Mouse (Mus musculus) large intestine, adult 2 months (tissue): ENCODE results near the gene Ppp4c. TPM values are rescaled to one million over a fixed set of nuclear protein-coding genes. Genes with fewer than 3 reads are reported as not detected.

Source experiments
- DNase-seq: peaks from one replicate; pipeline ENCODE4 v3.0.0-alpha.2; 2012; ENCODE audit warnings: low read depth, low spot score
- WGBS: fragments of 180-500 bp; shearing (Covaris S2); methylation state at CpG from one replicate; pipeline ENCODE4 v1.1.7; 2018; 5-methylcytosine and 5-hydroxymethylcytosine counted together
- polyA plus RNA-seq: library from polyadenylated mRNA; depleted of rRNA; stranded (reverse); fragments of >200 nt; gene quantifications from 2 replicates; pipeline ENCODE4 v1.2.3, GENCODE M21; 2012

The Ppp4c gene
- polyA plus RNA-seq, 1 experiment: 253 TPM

DNA sequence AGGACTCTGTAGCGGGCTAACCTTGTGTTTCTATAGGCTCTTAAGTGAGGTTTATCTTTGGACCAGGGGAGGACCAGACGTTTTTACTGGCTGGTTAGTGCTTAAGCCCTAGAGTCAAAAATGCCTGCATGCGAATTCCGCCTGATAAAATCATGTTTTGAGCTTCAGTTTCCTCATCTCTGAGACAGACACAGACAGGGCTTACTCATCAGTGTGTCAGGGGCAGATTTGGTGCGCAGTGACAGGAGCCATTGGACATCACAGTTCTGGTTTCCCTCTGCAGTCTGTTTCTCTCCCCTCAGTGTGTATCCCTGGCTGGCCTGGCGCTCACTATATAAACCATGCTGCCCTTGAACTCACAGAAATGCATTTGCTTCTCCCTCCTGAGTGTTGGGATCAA is 10.9 kb upstream of the Ppp4c start:
- no peak for DNase-seq
- 84% methylated on average over 6 of the region's 6 CpGs for WGBS

DNA sequence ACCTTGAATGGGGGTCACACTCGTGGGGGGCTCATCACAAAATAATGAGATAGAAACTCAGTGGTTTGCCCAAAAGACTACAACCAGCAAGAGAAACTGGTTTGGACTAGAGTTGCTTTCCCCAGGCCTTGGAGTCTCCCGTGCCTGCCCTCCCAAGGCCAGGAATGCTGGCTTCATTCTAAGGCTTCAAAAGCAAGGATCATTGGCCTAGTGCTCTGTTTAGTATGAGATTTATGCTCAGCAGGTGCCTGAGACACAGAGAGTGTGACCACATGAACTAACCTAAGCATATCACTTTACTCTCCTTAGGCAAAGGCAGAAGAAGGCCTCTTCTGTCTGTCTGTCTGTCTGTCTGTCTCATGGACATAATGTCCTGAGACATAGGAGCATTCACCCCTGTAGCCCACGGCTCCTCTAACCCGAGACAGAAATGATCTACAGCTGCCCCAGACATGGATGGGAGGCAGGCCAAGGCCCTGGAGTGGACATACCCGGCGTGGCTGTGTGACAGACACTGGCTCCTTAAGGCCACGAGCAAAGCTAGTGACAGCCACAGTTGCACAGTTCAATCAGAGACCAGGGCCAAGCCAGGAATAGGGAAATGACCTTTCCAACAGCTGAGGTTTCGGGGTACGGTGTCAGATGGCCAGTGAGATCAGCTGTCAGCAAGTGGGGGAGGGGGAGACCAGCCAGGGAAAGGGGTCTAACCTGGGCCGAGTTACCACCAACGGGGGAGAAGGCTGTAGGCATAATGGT is 10.0 kb upstream of the Ppp4c start:
- WGBS: 85% methylated on average over 11 of the region's 11 CpGs
- no peak for DNase-seq

DNA sequence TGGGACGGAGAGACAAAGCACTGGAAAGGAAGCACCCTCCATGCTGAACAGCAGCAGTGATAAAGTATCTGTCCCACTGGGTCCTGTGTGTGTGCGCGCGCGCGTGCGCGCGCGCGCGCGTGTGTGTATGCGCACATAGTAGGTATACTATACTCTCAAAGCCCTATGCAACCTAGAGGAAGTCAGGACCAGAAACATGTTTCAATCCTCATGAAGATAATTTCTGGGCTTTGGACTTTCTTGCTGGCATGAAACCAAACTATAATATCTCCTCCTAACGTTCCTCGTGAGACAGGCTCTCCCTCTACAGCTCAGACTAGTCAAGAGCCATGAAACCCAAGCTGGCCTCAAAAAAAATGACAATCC is 8.7 kb upstream of the Ppp4c start:
- no peak for DNase-seq
- WGBS: 89% methylated on average over 16 of the region's 16 CpGs

DNA sequence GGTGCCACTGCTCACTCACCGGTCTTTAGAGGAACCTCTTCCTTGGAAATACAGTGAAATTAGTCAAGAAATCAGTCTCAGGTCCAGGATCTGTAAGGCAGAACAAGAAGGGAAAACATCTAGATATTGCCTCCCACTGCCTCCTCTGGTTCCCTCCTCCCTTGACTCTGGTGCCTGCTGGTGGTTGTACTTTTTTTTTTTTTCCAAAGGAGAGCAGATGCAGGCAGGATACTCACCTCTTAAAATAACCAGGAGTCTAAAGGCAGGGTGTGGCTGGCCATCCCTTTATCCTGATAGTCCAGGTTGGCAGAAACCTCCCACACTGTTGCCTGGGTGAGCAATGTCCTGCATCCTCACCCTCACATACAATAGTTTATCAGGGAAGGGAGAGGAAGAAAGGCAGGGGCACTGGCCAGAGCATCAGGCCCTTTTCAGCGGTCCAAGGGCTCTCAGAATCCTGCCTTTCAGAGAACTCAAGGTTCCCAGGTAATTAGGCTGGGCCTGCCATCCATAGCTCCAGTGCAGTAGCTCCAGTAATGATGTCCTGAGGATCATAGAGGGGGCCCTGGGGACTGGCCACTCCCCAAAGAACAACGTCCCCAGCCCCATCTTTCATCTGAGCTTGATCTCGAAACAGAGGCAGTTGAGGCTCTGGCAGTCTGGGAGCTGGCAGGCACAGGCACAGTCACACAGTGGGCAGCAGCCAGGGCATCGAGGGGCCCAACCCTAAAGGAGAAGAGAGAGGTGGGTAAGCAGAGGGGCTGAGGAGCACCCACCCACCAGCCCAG is 8.2 kb upstream of the Ppp4c start:
- DNase-seq: no peak
- 71% methylated on average over 5 of the region's 5 CpGs for whole genome bisulfite sequencing

DNA sequence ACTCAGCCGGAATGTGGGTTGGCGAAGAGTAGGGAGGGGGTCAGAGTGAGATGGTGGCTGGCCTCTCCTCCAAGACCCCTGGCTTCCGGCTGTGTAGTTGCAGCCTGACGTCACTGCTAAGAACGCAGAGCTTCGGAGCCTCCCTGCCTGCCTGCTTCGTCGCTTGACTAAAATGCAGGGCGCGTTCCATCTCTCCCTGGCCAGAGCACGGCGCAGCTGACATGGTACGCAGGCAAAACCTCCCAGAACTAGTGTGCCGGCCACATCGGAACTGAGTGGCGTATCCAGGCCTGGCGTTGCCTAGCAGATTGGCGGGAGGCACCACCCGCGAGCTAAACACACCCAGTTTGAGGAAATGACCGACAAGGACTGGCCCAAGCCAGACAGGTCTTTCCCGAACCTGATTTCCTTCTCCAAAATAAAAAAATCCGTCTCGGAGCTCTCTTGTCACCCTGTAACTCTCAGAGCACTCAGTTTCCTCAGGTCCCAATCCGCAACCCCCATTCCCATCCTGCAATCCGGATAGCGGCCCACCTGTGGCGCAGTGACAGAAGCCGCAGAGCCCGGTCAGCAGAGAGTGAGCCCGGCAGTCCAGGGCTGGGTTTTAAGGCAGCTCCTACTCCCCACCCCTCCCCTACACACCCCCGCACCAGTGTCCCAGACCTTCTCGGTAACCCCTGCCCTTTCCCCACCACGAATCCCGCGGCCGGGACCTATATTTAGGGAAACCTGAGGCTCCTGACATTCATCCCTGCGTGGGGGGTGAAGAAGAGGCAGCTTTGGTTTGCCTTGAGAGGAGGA is 7.4 kb upstream of the Ppp4c start:
- 3% methylated on average over 38 of the region's 38 CpGs for WGBS
- DNase-seq: no peak

DNA sequence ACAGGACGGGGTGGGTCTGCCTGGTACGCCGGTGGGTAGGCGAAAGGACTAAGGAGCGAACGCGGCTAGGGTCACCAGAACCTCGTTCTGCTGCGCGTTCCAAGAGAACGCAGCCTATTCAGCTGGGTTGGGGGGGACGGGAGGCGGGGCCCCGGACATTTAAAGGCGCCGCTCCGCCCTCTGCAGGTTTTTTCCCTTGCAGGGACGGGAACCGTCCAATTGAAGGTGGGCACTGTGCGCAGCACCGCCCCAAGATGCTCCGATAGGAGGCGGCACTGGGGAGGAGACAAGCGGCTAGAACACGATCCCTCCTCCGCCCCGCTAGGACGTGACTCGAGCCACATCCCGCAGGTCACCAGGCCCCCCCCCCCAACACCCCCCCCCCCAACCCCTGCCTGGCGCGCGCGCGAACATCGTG is 6.8 kb upstream of the Ppp4c start:
- under 1% methylated on average over 33 of the region's 36 CpGs for WGBS
- peak; percentile 89 for DNase-seq

DNA sequence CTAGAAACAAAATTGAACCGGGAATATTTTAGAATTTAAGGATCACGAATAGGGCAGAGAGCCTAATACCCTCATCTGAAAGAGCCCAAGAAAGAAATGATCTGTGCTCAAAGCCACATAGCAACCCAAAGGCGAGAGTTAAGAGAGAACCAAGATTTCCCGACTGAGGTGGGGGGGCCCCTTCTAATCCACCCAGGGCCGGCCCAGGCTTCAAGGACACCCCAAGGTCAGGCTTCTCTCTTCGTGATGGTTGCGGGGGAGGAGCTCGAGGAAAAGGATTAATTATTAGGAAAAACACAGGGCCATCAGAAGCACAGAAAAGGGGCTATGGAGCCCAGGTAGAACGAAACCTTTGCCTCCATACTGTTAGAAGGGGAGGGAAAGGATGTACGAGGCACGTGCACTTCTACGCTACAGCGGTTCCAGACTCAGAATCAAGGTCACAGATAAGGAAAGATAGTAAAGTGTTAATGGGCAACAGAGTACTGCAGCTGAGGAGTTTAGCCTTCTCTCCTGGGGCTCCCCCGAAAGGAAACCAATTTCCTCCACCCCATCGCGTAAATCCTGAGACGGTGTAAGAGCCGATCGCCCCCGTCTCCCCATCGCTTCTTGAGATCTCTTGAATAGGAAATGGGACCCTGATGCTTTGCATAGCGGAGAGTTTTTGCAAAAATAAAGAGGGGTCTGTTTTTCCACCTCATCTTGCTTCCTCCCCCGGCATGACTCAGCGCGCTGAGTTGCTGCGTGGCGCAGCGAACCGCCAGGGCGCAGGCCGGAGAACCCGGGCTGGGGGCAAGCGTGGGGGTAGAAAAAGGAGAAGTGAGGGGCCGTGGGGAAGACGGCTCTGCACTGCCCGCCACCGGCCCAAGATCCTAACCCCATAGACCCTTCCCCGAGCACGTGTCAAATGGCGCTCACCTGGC is 6.1 kb upstream of the Ppp4c start:
- no peak for DNase-seq
- WGBS: under 1% methylated on average over 40 of the region's 40 CpGs

DNA sequence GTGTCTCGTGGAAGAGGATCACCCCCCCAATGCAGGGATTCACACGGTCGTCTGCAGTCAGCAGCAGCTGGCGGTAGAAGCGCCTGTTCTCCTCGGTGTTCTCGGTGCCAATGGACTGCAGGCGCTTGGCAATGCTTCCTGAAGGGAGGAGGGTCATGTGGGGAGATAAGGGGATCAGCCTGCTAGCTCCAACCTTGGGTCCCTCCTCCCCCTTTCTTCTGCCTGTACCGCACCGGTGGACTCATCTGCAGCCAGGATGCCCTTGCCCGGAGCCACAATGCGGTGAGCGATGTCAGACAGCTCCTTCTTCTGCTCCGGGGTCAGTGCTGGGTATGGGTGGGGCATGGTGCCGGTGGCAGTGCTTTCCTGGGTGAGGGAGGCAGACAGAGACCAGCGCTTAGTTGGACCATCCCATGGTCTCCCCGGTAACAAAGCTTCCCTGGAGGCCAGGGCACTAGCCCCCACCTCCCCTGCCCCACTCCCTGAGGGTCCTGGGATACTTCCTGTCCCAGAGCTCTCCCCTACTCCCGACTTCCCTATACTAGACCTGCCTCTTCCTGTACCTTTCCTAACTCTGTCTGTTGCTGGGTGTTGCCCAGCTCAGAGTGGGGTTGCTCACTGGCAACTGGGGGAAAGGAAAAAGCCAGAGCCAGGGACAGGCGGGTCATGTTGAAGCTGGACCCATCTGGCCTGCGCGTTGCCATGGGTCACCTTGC is 5.3 kb upstream of the Ppp4c start, which contains the start of gene Fam57b:
Gene Fam57b, plus strand, starts transcription at position 258 of the 716 bp plus-strand sequence.
- 8% methylated on average over 21 of the region's 21 CpGs for WGBS
- DNase-seq: no peak

DNA sequence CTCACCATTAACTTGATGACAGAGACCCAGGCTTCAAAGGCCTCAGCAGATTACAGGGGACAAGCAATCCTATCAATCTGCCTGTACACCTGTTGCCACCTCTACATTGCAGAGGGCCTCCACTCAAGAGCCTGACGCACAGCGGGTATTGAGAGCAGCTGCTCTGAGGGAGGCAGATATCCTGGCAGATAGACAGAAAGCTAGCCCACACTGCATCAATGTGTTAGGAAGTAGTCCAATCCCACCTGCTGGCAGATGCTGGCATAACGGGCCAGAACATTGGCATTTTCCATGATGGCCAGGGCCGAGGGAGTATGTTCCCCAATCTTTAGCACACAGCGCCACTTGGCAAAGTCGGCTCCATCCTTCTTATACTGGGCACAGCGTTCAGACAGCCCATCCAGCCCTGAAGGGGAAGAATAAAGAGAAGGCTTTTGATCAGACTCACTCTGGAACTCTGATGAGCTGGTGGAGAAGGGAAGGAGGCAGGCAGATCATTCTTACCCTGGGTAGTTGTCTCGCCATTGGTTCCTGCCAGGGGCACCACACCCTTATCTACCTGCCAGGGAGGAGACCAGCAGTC is 4.1 kb upstream of the Ppp4c start:
- no peak for DNase-seq

DNA sequence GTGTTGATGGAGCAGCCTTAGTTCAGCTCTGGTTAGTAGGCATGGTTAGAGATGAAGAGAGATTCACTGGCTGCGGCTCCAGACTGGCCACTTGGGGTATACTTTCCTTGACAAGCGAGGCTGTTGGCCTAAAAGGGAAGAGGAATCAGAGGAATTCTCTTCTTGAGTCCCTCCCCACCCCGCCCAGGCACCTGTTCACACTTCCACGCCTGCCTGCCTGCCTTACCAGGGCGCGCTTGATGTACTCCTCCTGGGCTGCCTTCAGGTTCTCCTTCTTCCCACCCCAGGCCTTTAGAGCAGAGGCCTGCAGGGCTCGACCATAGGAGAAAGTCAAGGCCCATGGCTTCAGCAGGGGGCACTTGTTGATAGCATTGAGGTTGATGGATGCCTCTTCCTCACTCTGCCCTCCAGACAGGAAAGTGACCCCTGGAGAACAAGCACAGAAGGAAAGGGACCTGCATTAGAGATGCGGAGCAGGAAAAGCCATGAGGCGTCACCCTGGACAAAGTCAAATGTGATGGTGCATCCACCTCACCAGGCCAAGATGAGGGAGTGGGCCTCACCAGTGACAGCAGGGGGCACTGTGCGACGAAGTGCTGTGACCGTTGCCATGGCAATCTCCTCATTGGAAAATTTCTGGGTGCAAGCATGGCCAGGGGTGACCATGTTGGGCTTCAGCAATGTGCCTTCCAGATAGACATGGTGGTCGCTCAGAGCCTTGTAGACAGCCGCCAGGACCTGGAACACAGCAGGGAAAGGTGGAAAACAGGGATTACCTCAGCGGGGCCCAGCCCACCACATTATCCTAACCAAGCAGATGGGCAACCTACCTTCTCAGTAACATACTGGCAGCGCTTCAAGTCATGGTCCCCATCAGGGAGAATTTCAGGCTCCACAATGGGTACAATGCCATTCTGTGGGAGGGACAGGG is 3.4 kb upstream of the Ppp4c start:
- DNase-seq: no peak
- 84% methylated on average over 16 of the region's 16 CpGs for WGBS

More for the DNA sequence above, 4.1 kb upstream of the Ppp4c start:
- 61% methylated on average over 8 of the region's 8 CpGs for WGBS

DNA sequence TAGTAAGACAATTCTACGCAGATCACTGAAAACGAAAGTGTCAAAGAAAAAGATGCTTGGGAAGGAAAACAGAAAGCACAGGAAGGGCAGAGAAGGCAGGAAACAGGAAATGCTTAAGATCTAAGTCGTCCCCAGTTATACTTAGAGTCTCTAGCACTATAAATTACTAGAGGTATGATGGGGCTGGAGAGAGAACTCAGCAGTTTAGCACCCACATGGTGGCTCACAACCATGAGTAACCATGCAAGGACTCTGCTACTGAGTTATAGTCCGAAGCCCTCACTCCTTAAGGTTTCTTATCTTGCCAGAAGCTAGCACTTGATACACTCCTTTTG is 1.9 kb upstream of the Ppp4c start:
- no peak for DNase-seq
- 65% methylated on average over 4 of the region's 4 CpGs for WGBS

DNA sequence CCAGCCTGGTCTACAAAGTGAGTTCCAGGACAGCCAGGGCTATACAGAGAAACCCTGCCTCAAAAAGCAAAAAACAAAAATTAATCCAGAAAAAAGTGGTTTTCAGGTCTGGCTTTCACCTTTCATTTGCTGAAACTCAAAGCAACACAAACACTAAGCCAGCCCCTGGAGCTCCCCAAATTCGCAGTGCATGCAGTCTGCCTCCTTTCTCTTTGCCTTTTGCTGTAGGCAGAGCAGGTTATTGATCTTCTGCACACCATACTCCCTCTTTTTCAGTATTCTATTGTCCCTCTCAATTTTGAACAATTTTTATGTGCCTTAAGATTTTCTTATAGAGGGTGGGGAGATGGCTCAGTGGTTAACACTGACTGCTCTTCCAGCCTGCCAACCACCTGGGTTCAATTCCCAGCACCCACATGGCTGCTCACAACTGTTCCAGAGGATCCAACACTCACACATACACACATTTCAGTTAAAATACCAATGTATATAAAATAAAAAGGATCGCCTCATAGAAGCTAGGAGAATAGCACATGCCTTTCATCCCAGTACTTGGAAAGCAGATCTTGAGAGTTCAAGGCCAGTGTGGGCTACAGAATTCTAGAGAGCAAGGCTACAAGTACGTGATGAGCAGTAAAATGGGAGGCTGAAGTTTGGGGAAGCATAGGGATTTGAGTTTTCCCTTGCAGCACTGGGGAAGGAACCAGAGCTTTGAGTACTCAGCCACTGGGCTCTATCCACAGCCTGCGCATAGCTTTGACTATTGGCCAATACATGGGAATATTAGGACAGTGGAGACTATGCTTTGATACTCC is 1.4 kb upstream of the Ppp4c start:
- no peak for DNase-seq
- WGBS: 74% methylated on average over 4 of the region's 4 CpGs

DNA sequence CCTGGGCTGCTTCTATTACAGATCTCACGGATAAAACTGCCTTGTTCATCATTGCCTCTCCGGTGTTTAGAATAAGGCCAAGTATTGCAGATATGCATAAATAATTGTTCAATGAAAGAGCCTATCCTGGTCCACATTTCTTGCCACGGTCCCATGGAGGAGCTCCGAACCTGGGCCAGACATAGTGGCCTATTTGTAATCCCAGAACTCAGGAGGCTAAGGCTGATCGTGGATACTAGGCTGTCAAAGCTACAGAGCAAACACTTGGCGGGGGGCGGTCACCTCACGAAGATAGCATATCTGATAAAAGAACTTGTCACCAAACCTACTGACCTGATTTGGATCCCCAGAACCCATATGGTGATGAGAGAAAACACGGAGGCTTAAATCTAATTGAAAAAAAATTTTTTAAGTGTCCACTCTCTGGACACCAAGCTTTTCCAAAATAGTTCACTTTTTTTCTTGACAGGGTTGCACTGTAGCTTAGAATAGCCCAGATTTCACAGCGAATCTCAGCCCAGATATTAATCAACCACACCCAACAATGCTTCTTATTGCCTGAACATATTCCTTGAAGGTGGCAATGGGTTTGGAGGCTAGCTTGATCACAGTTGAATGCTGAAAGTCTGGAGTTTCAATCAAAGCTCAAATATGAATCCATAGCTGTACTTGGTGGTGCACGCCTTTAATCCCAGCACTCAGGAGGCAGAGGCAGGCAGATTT is 586 bp upstream of the Ppp4c start:
- DNase-seq: no peak
- 19% methylated on average over 11 of the region's 11 CpGs for WGBS

DNA sequence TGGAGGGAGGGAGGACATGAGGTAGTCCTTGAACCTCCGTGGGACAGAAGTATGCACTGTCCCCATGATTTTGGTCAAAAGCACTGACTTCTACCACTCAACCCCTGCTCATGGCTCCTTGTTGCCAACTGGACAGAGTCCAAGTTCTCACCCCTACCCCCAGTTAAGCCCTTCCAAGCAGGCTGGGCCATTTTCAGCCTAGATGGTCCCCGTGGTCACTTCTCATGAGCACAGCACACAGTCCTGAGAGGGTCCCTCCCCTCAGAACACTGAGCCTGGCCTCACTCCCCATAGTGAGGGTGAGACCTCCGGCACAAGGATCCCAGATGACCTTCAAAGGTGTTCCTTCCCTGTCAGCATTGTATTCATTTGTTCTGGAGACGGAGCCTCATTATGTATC is 3.2 kb downstream of the Ppp4c start:
- no peak for DNase-seq
- WGBS: 81% methylated on average over 4 of the region's 4 CpGs

DNA sequence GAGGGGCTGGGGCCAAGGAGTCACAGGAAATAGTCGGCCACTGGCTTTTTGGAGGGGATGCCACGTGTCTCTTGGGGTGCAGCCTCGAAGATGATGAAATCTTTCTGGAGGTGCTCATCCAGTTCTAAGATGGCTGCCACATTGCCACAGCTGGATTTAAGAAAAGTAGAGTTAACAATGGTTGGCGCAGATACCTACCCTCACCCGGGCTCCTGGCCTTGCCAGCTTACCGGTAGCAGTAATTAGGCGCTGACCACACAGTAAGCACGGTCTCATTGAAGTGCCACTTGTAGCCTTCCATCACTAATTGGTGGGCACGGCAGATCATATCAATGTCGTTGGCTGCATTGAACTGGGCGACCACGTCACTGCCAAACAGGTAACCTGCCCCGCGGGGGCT is 6.2 kb downstream of the Ppp4c start:
- 91% methylated on average over 14 of the region's 14 CpGs for WGBS

DNA sequence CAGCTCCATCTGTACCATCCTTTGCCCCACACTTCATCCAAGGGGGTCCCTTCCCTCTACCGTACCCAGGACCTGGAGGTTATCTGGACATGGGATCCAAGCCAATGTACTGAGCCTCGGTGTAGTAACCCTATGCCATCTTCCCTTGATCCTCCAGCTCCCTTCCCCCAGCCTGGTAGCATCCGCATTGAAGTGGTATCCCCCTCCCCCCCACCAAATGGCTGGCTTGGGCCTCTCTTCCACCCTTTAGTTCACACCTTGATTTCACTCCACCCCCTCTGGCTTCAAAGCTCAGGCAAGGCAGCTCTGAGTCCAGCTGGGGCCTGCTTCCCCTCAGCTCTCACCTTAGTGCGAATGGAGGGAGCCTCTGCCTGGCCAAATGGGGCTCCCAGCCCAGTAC is 7.2 kb downstream of the Ppp4c start:
- 73% methylated on average over 4 of the region's 4 CpGs for WGBS
- DNase-seq: no peak

More for the DNA sequence above, 6.2 kb downstream of the Ppp4c start:
- DNase-seq: no peak
